Mouse (Mus musculus): ENCODE results near the gene Slc38a2. TPM values are rescaled to one million over a fixed set of nuclear protein-coding genes. Genes with fewer than 3 reads are reported as not detected.
A peak's percentile ranks its signal among the peaks of the same experiment; 100 is the strongest.

Gene Slc38a2
- polyA plus RNA-seq, 1 experiment from 2014 or later = 33.8 TPM

DNA sequence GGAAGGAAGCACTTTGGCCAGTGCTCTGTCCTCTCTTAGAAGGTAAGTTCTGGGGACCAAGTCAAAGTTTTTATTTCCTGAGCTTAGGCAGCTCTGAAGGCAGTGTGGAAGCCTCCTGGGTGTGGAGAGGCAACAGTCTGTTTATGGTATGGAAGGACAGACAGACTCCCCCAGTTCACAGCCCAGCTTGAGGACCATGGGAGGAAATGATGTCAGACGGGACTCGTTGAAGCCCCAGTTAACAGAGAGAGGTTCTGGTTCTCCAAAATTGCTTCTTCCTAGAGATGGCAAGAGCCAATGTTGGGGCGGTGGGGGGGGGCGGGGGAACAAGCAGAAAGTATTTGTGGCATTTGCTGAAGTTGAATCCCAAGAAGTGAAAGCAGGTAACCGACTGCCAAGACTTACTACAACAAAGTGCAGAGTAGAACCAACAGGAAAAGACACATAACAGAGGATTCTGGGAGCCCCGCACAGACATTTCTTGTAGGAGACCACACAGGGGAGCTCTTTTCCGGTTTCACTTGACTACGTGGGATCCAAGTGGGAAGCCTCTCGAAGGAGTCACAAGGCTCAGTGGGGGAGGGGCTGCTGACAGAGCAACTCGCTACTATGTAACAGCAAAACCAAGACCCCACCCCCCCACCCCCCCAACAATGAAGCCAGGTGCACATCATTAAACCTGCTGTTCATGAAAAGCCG lies 15.2 kb downstream of the Slc38a2 start:
- Histone ChIP-seq H3K4me3 (replicated peaks) (peak overlapping the region; percentile 27), H3K27ac (no peak overlapping the region), H3K4me2 (peak overlapping the region; percentile 52), H3K9ac (peak overlapping the region; percentile 22; the same call in 1 of the 2 replicates), H3K27me3 (peaks cover 7% of the 10 kb centered on the region; the same call in 1 of the 2 replicates), H3K36me3 (peaks cover 20% of the 10 kb centered on the region), H3K4me1 (replicated peaks) (peaks cover 13% of the 10 kb centered on the region), H3K9me3 (replicated peaks) (no peaks in the 10 kb centered on the region)
- ATAC-seq (ENCODE audit: low read depth) (0 out of 2 replicates have a peak, but pooled peaks have one; percentile 40), DNase-seq (no peak)
- 18% methylated on average over 11 of the region's 11 CpGs for WGBS (ENCODE audit: insufficient replicate concordance)

- no peak for ATAC-seq (ENCODE audit: low read depth)
- no peak overlapping the region for H3K4me2 ChIP-seq
- H3K27me3 ChIP-seq = peaks cover 22% of the 10 kb centered on the region; the same call in 1 of the 2 replicates
- no peak for DNase-seq
- H3K9ac ChIP-seq = no peak overlapping the region
- H3K4me3 ChIP-seq (replicated peaks) = no peak overlapping the region
- no peaks in the 10 kb centered on the region for H3K9me3 ChIP-seq (replicated peaks)
- no peaks in the 10 kb centered on the region for H3K36me3 ChIP-seq
- no peak overlapping the region for H3K27ac ChIP-seq
- H3K4me1 ChIP-seq (replicated peaks) = peaks cover 5% of the 10 kb centered on the region
- WGBS (ENCODE audit: insufficient replicate concordance) = 45% methylated on average over 19 of the region's 19 CpGs
Observed at GRCm38 (mm10) chr15:96678871-96679773, 20.4 kb downstream of the Slc38a2 start.

- no peak overlapping the region for H3K9ac ChIP-seq
- no peak overlapping the region for H3K4me3 ChIP-seq (replicated peaks)
- H3K36me3 ChIP-seq = no peaks in the 10 kb centered on the region
- no peaks in the 10 kb centered on the region for H3K9me3 ChIP-seq (replicated peaks)
- WGBS (ENCODE audit: insufficient replicate concordance) = 55% methylated on average over 10 of the region's 10 CpGs
- H3K27me3 ChIP-seq = peaks cover 22% of the 10 kb centered on the region; the same call in 1 of the 2 replicates
- DNase-seq (no peak), ATAC-seq (ENCODE audit: low read depth) (no peak)
- H3K27ac ChIP-seq = no peak overlapping the region
- H3K4me1 ChIP-seq (replicated peaks) = 0 out of 2 replicates have a peak, but pooled peaks cover 9% of the 10 kb centered on the region
- no peak overlapping the region for H3K4me2 ChIP-seq
Observed at GRCm38 (mm10) chr15:96676518-96676917, 23.0 kb downstream of the Slc38a2 start.

DNA sequence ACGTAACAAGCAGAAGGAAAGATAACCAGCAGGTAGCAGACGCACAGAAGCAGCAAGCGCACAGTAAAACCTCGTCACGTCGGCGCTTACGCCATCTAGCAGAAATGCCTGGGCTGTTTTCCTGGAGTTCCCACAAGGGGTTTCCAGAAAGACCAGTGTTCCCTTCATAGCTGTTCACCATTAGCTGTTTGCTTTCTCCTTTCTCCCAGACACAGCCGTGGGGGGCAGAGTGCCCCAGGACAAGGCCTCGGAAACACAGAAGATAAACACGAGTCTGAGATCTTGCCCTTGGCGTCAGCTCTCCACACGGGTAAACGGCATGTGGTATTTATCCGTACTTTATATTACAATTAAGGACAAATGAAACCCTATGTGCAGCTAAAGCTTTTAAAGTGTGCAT lies 23.8 kb downstream of the Slc38a2 start:
- no peak for ATAC-seq (ENCODE audit: low read depth)
- H3K27me3 ChIP-seq = peaks cover 22% of the 10 kb centered on the region; the same call in 1 of the 2 replicates
- WGBS (ENCODE audit: insufficient replicate concordance) = 79% methylated on average over 15 of the region's 15 CpGs

DNA sequence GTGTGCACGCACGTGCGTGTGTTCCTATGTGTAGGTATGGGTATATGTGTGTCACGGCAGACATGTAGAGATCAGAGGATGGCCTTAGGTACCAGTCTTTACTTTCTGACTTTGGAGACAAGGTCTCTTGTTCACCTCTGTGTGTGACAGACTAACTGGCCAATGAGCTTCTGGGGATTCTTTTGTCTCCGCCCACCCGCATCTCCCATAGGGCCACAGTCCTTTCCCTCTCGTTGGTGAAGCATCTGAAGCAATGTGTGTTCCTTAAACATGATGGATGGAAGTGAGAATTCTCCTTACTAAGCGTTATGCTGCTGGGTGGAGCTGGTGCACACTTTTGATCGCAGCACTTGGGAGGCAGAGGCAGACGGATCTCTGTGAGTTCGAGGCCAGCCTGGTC lies 24.5 kb downstream of the Slc38a2 start:
- 0 out of 2 replicates have a peak, but pooled peaks cover 9% of the 10 kb centered on the region for H3K4me1 ChIP-seq (replicated peaks)
- no peaks in the 10 kb centered on the region for H3K9me3 ChIP-seq (replicated peaks)
- ATAC-seq (ENCODE audit: low read depth) (no peak), DNase-seq (no peak)
- peaks cover 25% of the 10 kb centered on the region; the same call in 1 of the 2 replicates for H3K27me3 ChIP-seq
- WGBS (ENCODE audit: insufficient replicate concordance) = 74% methylated on average over 11 of the region's 11 CpGs
- H3K4me2 ChIP-seq = no peak overlapping the region
- no peak overlapping the region for H3K4me3 ChIP-seq (replicated peaks)
- no peaks in the 10 kb centered on the region for H3K36me3 ChIP-seq
- no peak overlapping the region for H3K27ac ChIP-seq
- no peak overlapping the region for H3K9ac ChIP-seq

More for the DNA sequence above, 23.8 kb downstream of the Slc38a2 start:
- Histone ChIP-seq H3K27ac (no peak overlapping the region), H3K4me2 (no peak overlapping the region), H3K4me3 (replicated peaks) (no peak overlapping the region), H3K36me3 (no peaks in the 10 kb centered on the region), H3K4me1 (replicated peaks) (0 out of 2 replicates have a peak, but pooled peaks cover 9% of the 10 kb centered on the region), H3K9ac (no peak overlapping the region), H3K9me3 (replicated peaks) (no peaks in the 10 kb centered on the region)
- no peak for DNase-seq

DNA sequence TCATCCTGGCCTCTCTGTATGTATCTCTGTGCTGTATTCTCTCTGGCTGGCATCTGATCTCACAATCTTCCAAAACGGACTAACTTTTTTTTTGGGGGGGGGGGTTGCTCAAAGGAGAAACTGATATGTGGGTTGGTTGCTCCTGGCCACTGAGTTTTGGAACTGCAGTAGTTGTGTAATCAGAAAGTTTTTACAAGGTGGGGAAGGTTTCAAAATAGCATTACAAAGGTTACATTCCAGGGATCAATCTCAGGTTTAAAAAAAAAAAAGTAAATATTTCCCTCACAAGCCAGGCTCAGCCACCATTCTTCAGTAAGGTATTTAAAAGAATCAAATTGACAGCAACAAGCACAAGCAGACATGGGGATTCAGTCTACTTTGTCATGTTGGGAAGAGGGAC lies 25.4 kb downstream of the Slc38a2 start:
- Histone ChIP-seq H3K4me3 (replicated peaks) (no peak overlapping the region), H3K36me3 (no peaks in the 10 kb centered on the region), H3K27me3 (0 out of 2 replicates have a peak, but pooled peaks cover 18% of the 10 kb centered on the region), H3K4me2 (no peak overlapping the region), H3K9me3 (replicated peaks) (no peaks in the 10 kb centered on the region), H3K27ac (peak overlapping the region; percentile 25; the same call in 1 of the 2 replicates), H3K9ac (no peak overlapping the region), H3K4me1 (replicated peaks) (0 out of 2 replicates have a peak, but pooled peaks cover 9% of the 10 kb centered on the region)
- 26% methylated on average over 1 of the region's 1 CpGs for WGBS (ENCODE audit: insufficient replicate concordance)
- no peak for DNase-seq
- no peak for ATAC-seq (ENCODE audit: low read depth)

GRCm38 (mm10) chr15:96669721-96670120 lies 29.8 kb downstream of the Slc38a2 start:
- Histone ChIP-seq H3K4me2 (no peak overlapping the region), H3K9me3 (replicated peaks) (no peaks in the 10 kb centered on the region), H3K4me1 (replicated peaks) (peaks cover 13% of the 10 kb centered on the region), H3K27ac (no peak overlapping the region), H3K4me3 (replicated peaks) (no peak overlapping the region), H3K9ac (no peak overlapping the region), H3K36me3 (no peaks in the 10 kb centered on the region), H3K27me3 (peaks cover 6% of the 10 kb centered on the region; the same call in 1 of the 2 replicates)
- no peak for DNase-seq
- 43% methylated on average over 6 of the region's 6 CpGs for WGBS (ENCODE audit: insufficient replicate concordance)
- no peak for ATAC-seq (ENCODE audit: low read depth)

DNA sequence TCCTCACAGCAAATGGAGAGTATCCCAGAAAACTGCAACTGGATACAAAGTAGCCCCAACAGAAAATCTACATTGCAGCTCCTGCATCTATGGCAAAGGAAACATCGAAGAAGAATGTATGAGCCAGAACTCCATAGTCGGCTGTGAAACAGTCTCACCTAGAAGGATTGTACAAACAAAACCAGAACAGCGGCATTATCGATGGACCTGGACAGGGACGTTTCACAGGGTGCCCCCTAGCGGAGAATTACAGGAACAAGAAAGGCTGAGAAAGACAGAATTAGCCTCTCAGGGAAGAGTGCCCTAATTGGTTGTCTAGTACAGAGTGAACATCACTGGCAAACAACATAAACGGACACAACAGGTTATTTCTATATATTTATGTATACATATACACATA lies 32.9 kb downstream of the Slc38a2 start:
- no peak overlapping the region for H3K9ac ChIP-seq
- ATAC-seq (ENCODE audit: low read depth) = peak; percentile 62
- H3K4me3 ChIP-seq (replicated peaks) = peak overlapping the region; percentile 33
- no peak overlapping the region for H3K27ac ChIP-seq
- peaks cover 6% of the 10 kb centered on the region for H3K4me1 ChIP-seq (replicated peaks)
- peaks cover 6% of the 10 kb centered on the region; the same call in 1 of the 2 replicates for H3K27me3 ChIP-seq
- WGBS (ENCODE audit: insufficient replicate concordance) = 2% methylated on average over 7 of the region's 7 CpGs
- H3K4me2 ChIP-seq = peak overlapping the region; percentile 59
- no peaks in the 10 kb centered on the region for H3K36me3 ChIP-seq
- DNase-seq = peak; percentile 47
- no peaks in the 10 kb centered on the region for H3K9me3 ChIP-seq (replicated peaks)

GRCm38 (mm10) chr15:96665889-96666288 lies 33.6 kb downstream of the Slc38a2 start:
- H3K4me1 ChIP-seq (replicated peaks) = peaks cover 8% of the 10 kb centered on the region
- no peaks in the 10 kb centered on the region for H3K9me3 ChIP-seq (replicated peaks)
- H3K4me3 ChIP-seq (replicated peaks) = peak overlapping the region; percentile 33; the same call in 1 of the 2 replicates
- H3K9ac ChIP-seq = no peak overlapping the region
- peaks cover 6% of the 10 kb centered on the region; the same call in 1 of the 2 replicates for H3K27me3 ChIP-seq
- ATAC-seq (ENCODE audit: low read depth) (peak; percentile 76), DNase-seq (peak; percentile 58)
- H3K4me2 ChIP-seq = peak overlapping the region; percentile 59
- 8% methylated on average over 3 of the region's 3 CpGs for WGBS (ENCODE audit: insufficient replicate concordance)
- H3K36me3 ChIP-seq = no peaks in the 10 kb centered on the region
- no peak overlapping the region for H3K27ac ChIP-seq

DNA sequence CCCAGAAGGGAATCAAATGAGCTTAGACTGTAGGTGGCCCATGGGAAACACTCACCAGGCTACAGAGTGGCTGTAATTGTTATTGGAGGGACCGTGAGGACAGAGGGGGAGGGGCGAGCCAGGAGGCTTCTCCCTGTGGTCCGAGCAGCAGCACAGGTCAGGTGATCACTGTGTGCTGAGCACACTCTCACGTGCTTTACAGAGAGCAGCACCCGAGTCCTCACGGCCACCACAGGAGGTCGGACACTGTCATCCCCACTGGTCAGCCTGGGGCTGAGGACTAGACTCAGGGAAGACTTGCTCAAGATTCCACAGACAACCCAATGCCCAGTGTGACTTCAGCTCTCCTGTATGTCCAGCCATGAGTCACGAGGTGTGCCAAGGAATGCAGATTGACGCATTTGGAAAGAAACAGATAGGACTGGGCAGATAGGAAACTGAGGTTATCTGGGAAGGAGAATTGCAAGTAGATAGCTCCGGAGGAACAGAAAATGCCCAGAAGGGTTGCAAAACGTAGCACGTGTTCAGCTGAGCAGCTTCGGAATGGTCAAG lies 38.9 kb downstream of the Slc38a2 start:
- peaks cover 3% of the 10 kb centered on the region; the same call in 1 of the 2 replicates for H3K27me3 ChIP-seq
- H3K9ac ChIP-seq = no peak overlapping the region
- H3K9me3 ChIP-seq (replicated peaks) = no peaks in the 10 kb centered on the region
- peaks cover 7% of the 10 kb centered on the region for H3K4me1 ChIP-seq (replicated peaks)
- 31% methylated on average over 13 of the region's 13 CpGs for WGBS (ENCODE audit: insufficient replicate concordance)
- H3K4me2 ChIP-seq = no peak overlapping the region
- no peak overlapping the region for H3K4me3 ChIP-seq (replicated peaks)
- no peak overlapping the region for H3K27ac ChIP-seq
- ATAC-seq (ENCODE audit: low read depth) (peak; percentile 43; the same call in 1 of the 2 replicates), DNase-seq (no peak)
- no peaks in the 10 kb centered on the region for H3K36me3 ChIP-seq

DNA sequence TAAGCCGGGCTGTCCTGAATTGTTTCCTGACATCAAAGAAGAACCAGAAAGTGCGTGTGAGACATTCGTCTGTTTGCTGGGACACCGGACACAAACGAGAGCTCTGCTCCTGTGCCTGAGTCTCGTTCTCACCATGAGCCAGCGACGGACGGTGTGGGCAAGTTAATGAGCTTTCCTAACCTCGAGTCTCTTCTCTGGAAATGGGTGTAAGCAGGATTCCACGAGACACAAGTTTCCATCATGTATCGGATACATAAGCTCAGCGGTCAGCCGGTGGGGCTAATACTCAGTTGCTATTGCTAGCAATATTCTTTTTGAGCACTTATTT lies 41.3 kb downstream of the Slc38a2 start:
- no peaks in the 10 kb centered on the region for H3K9me3 ChIP-seq (replicated peaks)
- H3K27ac ChIP-seq = no peak overlapping the region
- peaks cover 19% of the 10 kb centered on the region for H3K4me1 ChIP-seq (replicated peaks)
- WGBS (ENCODE audit: insufficient replicate concordance) = 75% methylated on average over 14 of the region's 14 CpGs
- no peak overlapping the region for H3K4me2 ChIP-seq
- DNase-seq (no peak), ATAC-seq (ENCODE audit: low read depth) (no peak)
- H3K4me3 ChIP-seq (replicated peaks) = no peak overlapping the region
- H3K9ac ChIP-seq = no peak overlapping the region
- H3K36me3 ChIP-seq = no peaks in the 10 kb centered on the region
- H3K27me3 ChIP-seq = peaks cover 3% of the 10 kb centered on the region; the same call in 1 of the 2 replicates
